Mouse (Mus musculus) cerebellum, postnatal 10 days (tissue): ENCODE results near the gene Hoxb13.
A peak's percentile ranks its signal among the peaks of the same experiment; 100 is the strongest.

Experiments used
- DNase-seq, 2 experiments: peaks; one replicate each; pipeline ENCODE4 v3.0.0; 2021; ENCODE audit warnings: mixed read lengths in 2 of 2

Hoxb13 gene

GRCm38 (mm10) chr11:96193521-96194400 is at the start of gene Hoxb13:
Hoxb13 (plus strand) TSS chr11:96194316.
- DNase-seq: no peak

- DNase-seq: peak; percentile 84 to 86
Observed at GRCm38 (mm10) chr11:96145622-96146270, 48.4 kb upstream of the Hoxb13 start.

GRCm38 (mm10) chr11:96147471-96147870 is 46.6 kb upstream of the Hoxb13 start:
- DNase-seq: no peak

- no peak for DNase-seq
Observed at GRCm38 (mm10) chr11:96164769-96165168, 29.3 kb upstream of the Hoxb13 start.

- DNase-seq: no peak
Observed at GRCm38 (mm10) chr11:96168125-96168524, 26.0 kb upstream of the Hoxb13 start.

- DNase-seq: peak in 1 of 2 experiments; percentile 53
Observed at GRCm38 (mm10) chr11:96169016-96169415, 25.1 kb upstream of the Hoxb13 start.

GRCm38 (mm10) chr11:96170711-96171379 is 23.3 kb upstream of the Hoxb13 start:
- DNase-seq: no peak

- no peak for DNase-seq
Observed at GRCm38 (mm10) chr11:96171601-96172000, 22.5 kb upstream of the Hoxb13 start.

- no peak for DNase-seq
Observed at GRCm38 (mm10) chr11:96172511-96173287, 21.4 kb upstream of the Hoxb13 start.

GRCm38 (mm10) chr11:96173288-96173840 is 20.8 kb upstream of the Hoxb13 start:
- no peak for DNase-seq

- no peak for DNase-seq
Observed at GRCm38 (mm10) chr11:96174881-96175280, 19.2 kb upstream of the Hoxb13 start.

- no peak for DNase-seq
Observed at GRCm38 (mm10) chr11:96175511-96175910, 18.6 kb upstream of the Hoxb13 start.

GRCm38 (mm10) chr11:96175951-96176530 is 18.1 kb upstream of the Hoxb13 start:
- no peak for DNase-seq

- no peak for DNase-seq
Observed at GRCm38 (mm10) chr11:96176841-96177240, 17.3 kb upstream of the Hoxb13 start.

GRCm38 (mm10) chr11:96177546-96178174 is 16.5 kb upstream of the Hoxb13 start:
- peak in 1 of 2 experiments; percentile 26 for DNase-seq

- no peak for DNase-seq
Observed at GRCm38 (mm10) chr11:96178356-96178755, 15.8 kb upstream of the Hoxb13 start.

- DNase-seq: no peak
Observed at GRCm38 (mm10) chr11:96178911-96179503, 15.1 kb upstream of the Hoxb13 start.

- no peak for DNase-seq
Observed at GRCm38 (mm10) chr11:96181061-96181460, 13.1 kb upstream of the Hoxb13 start.

GRCm38 (mm10) chr11:96184233-96184632 is 9.9 kb upstream of the Hoxb13 start:
- no peak for DNase-seq

- DNase-seq: no peak
Observed at GRCm38 (mm10) chr11:96187321-96187720, 6.8 kb upstream of the Hoxb13 start.
